Mouse (Mus musculus) G1E (cell line): ENCODE data around the gene Il11ra1.

ENCODE experiments used
- CTCF ChIP-seq: IDR thresholded peaks from 2 replicates; pipeline ENCODE4 v1.5.1; 2012; ENCODE audit warnings: low read depth, low read length, inconsistent platforms, mixed read lengths
- GATA1 ChIP-seq: IDR thresholded peaks from 2 replicates; pipeline ENCODE4 v1.6.1; 2012; ENCODE audit warnings: borderline replicate concordance, low read length, inconsistent platforms, mixed read lengths
- GATA2 ChIP-seq: IDR thresholded peaks from 2 replicates; pipeline ENCODE4 v1.6.1; 2012; ENCODE audit warnings: low read depth, low read length, inconsistent platforms, borderline replicate concordance
- POLR2AphosphoS5 ChIP-seq: IDR thresholded peaks from 2 replicates; pipeline ENCODE4 v1.6.1; 2012; ENCODE audit warnings: low read depth, low read length, inconsistent platforms; ENCODE audit not compliant: insufficient replicate concordance

DNA sequence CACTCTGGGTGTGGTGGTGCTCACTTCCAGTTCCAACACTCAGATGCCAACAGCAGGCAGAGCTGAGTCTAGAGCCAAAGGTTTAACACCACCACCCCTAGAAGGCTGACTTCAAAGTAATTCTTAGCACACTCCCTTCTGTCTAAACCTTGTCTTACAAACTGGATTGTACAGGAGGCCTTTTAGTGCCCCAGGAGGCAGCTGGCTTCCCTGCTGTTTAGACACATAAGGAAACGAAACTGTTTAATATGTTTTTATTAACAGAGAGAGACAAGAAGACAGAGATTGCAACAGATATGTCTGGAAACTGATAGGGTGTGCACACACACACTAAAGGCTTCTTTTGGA lies 38.4 kb downstream of the Il11ra1 start:
- no peak for TF ChIP-seq POLR2AphosphoS5
- no peak for TF ChIP-seq CTCF
- no peak for TF ChIP-seq GATA1
- no peak for TF ChIP-seq GATA2
